Mouse (Mus musculus): Measurements from ENCODE around the gene Padi3.

The Padi3 gene

GRCm38 (mm10) chr4:140832821-140833220, 22.4 kb upstream of the Padi3 start:
- no peak for TF ChIP-seq GATA4 (IDR thresholded peaks at IDR 0.05; ENCODE audit: insufficient replicate concordance, low read length)

- TF ChIP-seq GATA4 (IDR thresholded peaks at IDR 0.05; ENCODE audit: insufficient replicate concordance, low read length), result no peak
These were observed 21.4 kb upstream of the Padi3 start for GRCm38 (mm10) chr4:140831808-140832207.

- TF ChIP-seq GATA4 (IDR thresholded peaks at IDR 0.05; ENCODE audit: insufficient replicate concordance, low read length), result no peak
These were observed 16.8 kb upstream of the Padi3 start for GRCm38 (mm10) chr4:140827237-140827636.

GRCm38 (mm10) chr4:140825942-140826341, 15.5 kb upstream of the Padi3 start:
- no peak for TF ChIP-seq GATA4 (IDR thresholded peaks at IDR 0.05; ENCODE audit: insufficient replicate concordance, low read length)

GRCm38 (mm10) chr4:140821988-140822387, 11.5 kb upstream of the Padi3 start:
- no peak for TF ChIP-seq GATA4 (IDR thresholded peaks at IDR 0.05; ENCODE audit: insufficient replicate concordance, low read length)

- no peak for TF ChIP-seq GATA4 (IDR thresholded peaks at IDR 0.05; ENCODE audit: insufficient replicate concordance, low read length)
These were observed 7.0 kb upstream of the Padi3 start for GRCm38 (mm10) chr4:140817413-140817812.

- no peak for TF ChIP-seq GATA4 (IDR thresholded peaks at IDR 0.05; ENCODE audit: insufficient replicate concordance, low read length)
These were observed 5.8 kb upstream of the Padi3 start for GRCm38 (mm10) chr4:140815996-140816917.

GRCm38 (mm10) chr4:140815496-140815895, 5.0 kb upstream of the Padi3 start:
- no peak for TF ChIP-seq GATA4 (IDR thresholded peaks at IDR 0.05; ENCODE audit: insufficient replicate concordance, low read length)

GRCm38 (mm10) chr4:140814241-140815225, 4.1 kb upstream of the Padi3 start:
- no peak for TF ChIP-seq GATA4 (IDR thresholded peaks at IDR 0.05; ENCODE audit: insufficient replicate concordance, low read length)

- no peak for TF ChIP-seq GATA4 (IDR thresholded peaks at IDR 0.05; ENCODE audit: insufficient replicate concordance, low read length)
These were observed 3.1 kb upstream of the Padi3 start for GRCm38 (mm10) chr4:140813358-140814185.

GRCm38 (mm10) chr4:140812609-140813008, 2.2 kb upstream of the Padi3 start:
- no peak for TF ChIP-seq GATA4 (IDR thresholded peaks at IDR 0.05; ENCODE audit: insufficient replicate concordance, low read length)

GRCm38 (mm10) chr4:140812191-140812590, 1.7 kb upstream of the Padi3 start:
- no peak for TF ChIP-seq GATA4 (IDR thresholded peaks at IDR 0.05; ENCODE audit: insufficient replicate concordance, low read length)

GRCm38 (mm10) chr4:140809118-140809517, 1.3 kb downstream of the Padi3 start:
- TF ChIP-seq GATA4 (IDR thresholded peaks at IDR 0.05; ENCODE audit: insufficient replicate concordance, low read length), result no peak

- no peak for TF ChIP-seq GATA4 (IDR thresholded peaks at IDR 0.05; ENCODE audit: insufficient replicate concordance, low read length)
These were observed 5.8 kb downstream of the Padi3 start for GRCm38 (mm10) chr4:140804601-140805000.

GRCm38 (mm10) chr4:140801364-140801763, 9.1 kb downstream of the Padi3 start:
- no peak for TF ChIP-seq GATA4 (IDR thresholded peaks at IDR 0.05; ENCODE audit: insufficient replicate concordance, low read length)
